ENCODE assay signal across 30 mouse cellular contexts in the genomic region with DNA sequence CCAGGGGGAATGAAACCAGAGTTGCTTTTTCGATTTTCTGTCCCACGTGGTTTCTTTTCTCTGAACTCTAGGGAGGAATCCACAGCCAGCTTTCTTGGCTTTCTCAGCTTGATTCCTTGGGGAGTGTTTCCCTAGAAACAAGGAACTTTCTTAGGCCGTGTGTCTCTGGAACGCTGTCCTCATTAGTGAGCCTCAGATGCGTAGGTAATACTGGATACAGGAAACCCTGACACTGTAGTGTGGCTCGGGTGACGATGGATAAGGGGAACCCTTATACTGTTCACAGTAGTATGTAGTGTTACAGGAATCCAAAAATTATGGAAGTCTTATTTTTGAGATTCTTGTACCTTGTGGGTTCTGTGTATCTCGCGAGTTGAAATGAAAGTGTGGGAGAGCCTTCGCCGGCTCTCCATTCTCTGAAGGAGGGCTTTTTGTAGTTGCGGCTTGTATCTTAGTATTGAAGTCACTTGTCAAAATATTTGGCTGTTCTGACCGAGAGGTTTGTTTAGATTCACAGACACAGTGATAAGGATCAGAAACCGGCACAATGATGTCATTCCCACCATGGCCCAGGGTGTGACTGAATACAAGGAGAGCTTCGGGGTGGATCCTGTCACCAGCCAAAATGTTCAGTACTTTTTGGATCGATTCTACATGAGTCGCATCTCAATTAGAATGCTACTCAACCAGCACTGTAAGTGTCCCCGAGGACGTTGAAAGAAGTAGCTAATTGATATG. TPM values are rescaled to one million over a fixed set of nuclear protein-coding genes. Genes with fewer than 3 reads are reported as not detected.
DNase-seq lines count a peak whose midpoint lies in the region; ATAC-seq and TF ChIP-seq lines count a peak whose summit lies in the region.
"Had no signal": no experiment of that assay in that cellular context is flagged by ENCODE, and none has a peak within 500 bp of the region (broad histone marks: within the 10 kb centered on the region; RNA-seq: fewer than 3 reads in every experiment).

No protein-coding gene starts in this region.

- no peak for TF ChIP-seq POLR2A in olfactory bulb, adult 2 months (IDR thresholded peaks at IDR 0.05; ENCODE audit: insufficient read depth, low read depth, low read length)

- H3K27ac ChIP-seq in midbrain, postnatal 0 days (ENCODE audit: low read depth, low read length), result no peak overlapping the region
- no peak overlapping the region for H3K27ac ChIP-seq in midbrain, embryonic 14.5 days (replicated peaks; ENCODE audit: low read depth, low read length)
- no peak overlapping the region for H3K27ac ChIP-seq in lung, postnatal 0 days (ENCODE audit: low read length)
- no peak overlapping the region for H3K27ac ChIP-seq in olfactory bulb, adult 2 months (ENCODE audit: insufficient read depth, low read depth, low read length)
- H3K27ac ChIP-seq: forebrain, embryonic 15.5 days; heart, embryonic 13.5 days; hindbrain, embryonic 10.5 days; hindbrain, embryonic 15.5 days; liver, embryonic 14.5 days; midbrain, embryonic 10.5 days; neural tube, embryonic 12.5 days had no signal

- H3K4me1 ChIP-seq in midbrain, postnatal 0 days (ENCODE audit: insufficient read depth, low read length), result no peaks in the 10 kb centered on the region
- H3K4me1 ChIP-seq in midbrain, embryonic 14.5 days (ENCODE audit: control insufficient read depth, insufficient read depth, low read length), result no peaks in the 10 kb centered on the region
- H3K4me1 ChIP-seq in lung, postnatal 0 days (ENCODE audit: insufficient read depth, low read depth, low read length), result no peaks in the 10 kb centered on the region
- 0 out of 2 replicates have a peak, but pooled peaks cover 2% of the 10 kb centered on the region for H3K4me1 ChIP-seq in olfactory bulb, adult 2 months (ENCODE audit: control insufficient read depth, insufficient read depth, low read length)
- H3K4me1 ChIP-seq: hindbrain, embryonic 10.5 days; hindbrain, embryonic 15.5 days; midbrain, embryonic 10.5 days; neural tube, embryonic 12.5 days had no signal

- no peak overlapping the region for H3K4me3 ChIP-seq in midbrain, postnatal 0 days (ENCODE audit: low read depth, low read length)
- no peak overlapping the region for H3K4me3 ChIP-seq in midbrain, embryonic 14.5 days (replicated peaks; ENCODE audit: low read depth, low read length)
- no peak overlapping the region for H3K4me3 ChIP-seq in lung, postnatal 0 days (ENCODE audit: low read depth, low read length)
- H3K4me3 ChIP-seq in olfactory bulb, adult 2 months (ENCODE audit: insufficient read depth, low read depth, low read length), result peak overlapping the region; percentile 10; the same call in 1 of the 2 replicates
- H3K4me3 ChIP-seq: forebrain, embryonic 15.5 days; heart, embryonic 13.5 days; hindbrain, embryonic 10.5 days; hindbrain, embryonic 15.5 days; midbrain, embryonic 10.5 days; myocyte; neural tube, embryonic 12.5 days had no signal

- no peak for DNase-seq in frontal cortex, adult 2 months (ENCODE audit: extremely low spot score in 1 of 2, low spot score in 1 of 2)
- DNase-seq in midbrain, postnatal 0 days (ENCODE audit: low spot score), result peak; percentile 13
- DNase-seq in midbrain, embryonic 14.5 days, result no peak
- DNase-seq in lung, postnatal 0 days (ENCODE audit: low spot score), result no peak
- no peak for DNase-seq in spleen, postnatal 4 days (ENCODE audit: low spot score in 2 of 2)
- no peak for DNase-seq in cerebellum, postnatal 10 days
- DNase-seq: adrenal gland, adult 2 months; adrenal gland, postnatal 36 days; cerebellum, adult 8-10 months; gastrocnemius, postnatal 25 days; heart, postnatal 14 days; kidney, adult 18-20 months; kidney, postnatal 36 days; layer of hippocampus, postnatal 36 days; liver; lung, embryonic 14.5 days; right cerebral cortex, postnatal 4 days had no signal

- no peaks in the 10 kb centered on the region for H3K27me3 ChIP-seq in midbrain, postnatal 0 days (ENCODE audit: insufficient read depth, low read length)
- no peaks in the 10 kb centered on the region for H3K27me3 ChIP-seq in midbrain, embryonic 14.5 days (ENCODE audit: control insufficient read depth, insufficient read depth, low read length)
- H3K27me3 ChIP-seq in lung, postnatal 0 days (replicated peaks; ENCODE audit: insufficient read depth, low read length), result no peaks in the 10 kb centered on the region
- H3K27me3 ChIP-seq: forebrain, embryonic 15.5 days; heart, embryonic 13.5 days; hindbrain, embryonic 15.5 days; neural tube, embryonic 12.5 days had no signal

- TF ChIP-seq CTCF in midbrain, postnatal 0 days (IDR thresholded peaks at IDR 0.05), result no peak
- no peak for TF ChIP-seq CTCF in lung, postnatal 0 days (IDR thresholded peaks at IDR 0.05)
- TF ChIP-seq CTCF in olfactory bulb, adult 2 months (IDR thresholded peaks at IDR 0.05; ENCODE audit: insufficient read depth, low read depth, low read length), result no peak

- no peak overlapping the region for H3K9ac ChIP-seq in midbrain, postnatal 0 days (replicated peaks; ENCODE audit: low read length, poor library complexity, severe bottlenecking)
- no peak overlapping the region for H3K9ac ChIP-seq in midbrain, embryonic 14.5 days (replicated peaks; ENCODE audit: low read length)
- peak overlapping the region; percentile 5; the same call in 1 of the 2 replicates for H3K9ac ChIP-seq in lung, postnatal 0 days (replicated peaks; ENCODE audit: low read depth)
- H3K9ac ChIP-seq: forebrain, embryonic 15.5 days; heart, embryonic 13.5 days; hindbrain, embryonic 15.5 days; liver, embryonic 14.5 days; lung, embryonic 14.5 days; neural tube, embryonic 12.5 days had no signal

- H3K9me3 ChIP-seq in midbrain, postnatal 0 days (ENCODE audit: low read length), result no peaks in the 10 kb centered on the region
- H3K9me3 ChIP-seq in midbrain, embryonic 14.5 days (ENCODE audit: control insufficient read depth, low read length), result no peaks in the 10 kb centered on the region
- H3K9me3 ChIP-seq in lung, postnatal 0 days (ENCODE audit: low read length), result no peaks in the 10 kb centered on the region
- H3K9me3 ChIP-seq: forebrain, embryonic 15.5 days; heart, embryonic 13.5 days; hindbrain, embryonic 10.5 days; hindbrain, embryonic 15.5 days; midbrain, embryonic 10.5 days; neural tube, embryonic 12.5 days had no signal

- H3K36me3 ChIP-seq in midbrain, postnatal 0 days (ENCODE audit: insufficient read depth, low read length), result peaks cover 8% of the 10 kb centered on the region; the same call in 1 of the 2 replicates
- H3K36me3 ChIP-seq in midbrain, embryonic 14.5 days (ENCODE audit: control insufficient read depth, insufficient read depth, low read length), result no peaks in the 10 kb centered on the region
- no peaks in the 10 kb centered on the region for H3K36me3 ChIP-seq in lung, postnatal 0 days (ENCODE audit: insufficient read depth, low read length)
- H3K36me3 ChIP-seq: forebrain, embryonic 15.5 days; neural tube, embryonic 12.5 days had no signal

- no peak for TF ChIP-seq EP300 in lung, postnatal 0 days (IDR thresholded peaks at IDR 0.05)

- ATAC-seq in frontal cortex, adult (ENCODE audit: low TSS enrichment), result peak; percentile 69
- ATAC-seq in midbrain, postnatal 0 days (ENCODE audit: low FRiP score), result no peak
- ATAC-seq in midbrain, embryonic 14.5 days (ENCODE audit: low FRiP score, low TSS enrichment), result no peak
- peak; percentile 55 for ATAC-seq in lung, postnatal 0 days
- ATAC-seq: activated CD4-positive, CD25-positive, alpha-beta regulatory T cell, adult 4 months; forebrain, embryonic 15.5 days; inflammation-experienced regulatory T-cells, adult 6 months; midbrain, embryonic 16.5 days had no signal

- WGBS in midbrain, postnatal 0 days, result 76% methylated on average over 19 of the region's 19 CpGs
- WGBS in midbrain, embryonic 14.5 days, result 88% methylated on average over 19 of the region's 19 CpGs
- 54% methylated on average over 19 of the region's 19 CpGs for WGBS in lung, postnatal 0 days
- WGBS in olfactory bulb, adult 2 months, result 52% methylated on average over 19 of the region's 19 CpGs

- H3K4me2 ChIP-seq in midbrain, postnatal 0 days (ENCODE audit: low read depth, low read length, poor library complexity, severe bottlenecking), result no peak overlapping the region
- H3K4me2 ChIP-seq in midbrain, embryonic 14.5 days (ENCODE audit: low read length), result no peak overlapping the region
- H3K4me2 ChIP-seq in lung, postnatal 0 days (replicated peaks; ENCODE audit: low read depth, low read length), result peak overlapping the region; percentile 22; the same call in 1 of the 2 replicates
- H3K4me2 ChIP-seq: forebrain, embryonic 15.5 days; heart, embryonic 13.5 days; hindbrain, embryonic 15.5 days; lung, embryonic 14.5 days; neural tube, embryonic 12.5 days had no signal

RNA-seq across cellular contexts. Expression of a gene that starts 10.1 kb away (rescaled TPM):
- polyA plus RNA-seq in frontal cortex, adult 2 months (2012; rRNA removed), result 26.7 and 28.5 TPM in 2 replicates
- 51.8 and 57.7 TPM in 2 replicates for total RNA-seq in midbrain, postnatal 0 days (2014; rRNA removed)
- polyA plus RNA-seq in midbrain, postnatal 0 days (2015; fragmentation: Nextera tagmentation; extraction: Ambion mirVana), result 18.2 and 18.9 TPM in 2 replicates
- 14.6 and 23.2 TPM in 2 replicates for polyA plus RNA-seq in midbrain, embryonic 14.5 days (2014; fragmentation: Nextera tagmentation; extraction: Ambion mirVana)
- polyA plus RNA-seq in lung, postnatal 0 days (2015; fragmentation: Nextera tagmentation; extraction: Ambion mirVana), result 21.1 and 21.8 TPM in 2 replicates
- polyA plus RNA-seq in olfactory bulb, adult 2 months (2012; ENCODE audit: insufficient read depth, insufficient read length, low replicate concordance, missing spikeins), result not detected in 2 replicates

Comparison
In these comparisons a context has a peak if more than half of its experiments do, and no peak if none do; other contexts are left out.
1. ATAC-seq: peak in frontal cortex, adult (single experiment) and lung, postnatal 0 days (single experiment); none in midbrain, postnatal 0 days (single experiment) and midbrain, embryonic 14.5 days (single experiment).